Mouse (Mus musculus) kidney, postnatal 36 days (tissue): Measurements from ENCODE around the gene Polk.

Experiments used
- DNase-seq, 2 experiments: peaks; one replicate each; pipeline ENCODE4 v3.0.0; 2021 to 2022; ENCODE audit warnings: mixed read lengths in 2 of 2

The Polk gene

DNA sequence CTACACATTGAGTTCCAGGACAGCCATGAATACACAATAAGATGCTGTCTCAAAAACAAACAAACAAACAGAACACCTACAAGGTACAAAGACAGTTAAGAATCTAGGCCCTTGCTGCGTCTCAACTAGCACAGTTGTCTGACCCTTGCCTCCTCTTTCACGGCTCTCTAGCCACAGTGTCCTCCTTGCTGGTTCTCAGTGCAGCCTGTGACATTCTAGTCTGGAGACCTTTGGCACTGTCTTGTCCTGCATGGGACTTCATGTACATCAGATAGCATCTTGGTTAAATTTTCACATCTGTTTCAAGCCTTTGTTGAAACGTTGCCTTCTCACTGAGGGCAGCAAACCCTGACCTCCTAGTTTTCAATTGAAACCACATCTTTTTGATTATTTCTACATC, 13.6 kb downstream of the Polk start:
- DNase-seq: peak; percentile 38 to 58

GRCm38 (mm10) chr13:96527856-96528255, 14.5 kb downstream of the Polk start:
- no peak for DNase-seq

DNA sequence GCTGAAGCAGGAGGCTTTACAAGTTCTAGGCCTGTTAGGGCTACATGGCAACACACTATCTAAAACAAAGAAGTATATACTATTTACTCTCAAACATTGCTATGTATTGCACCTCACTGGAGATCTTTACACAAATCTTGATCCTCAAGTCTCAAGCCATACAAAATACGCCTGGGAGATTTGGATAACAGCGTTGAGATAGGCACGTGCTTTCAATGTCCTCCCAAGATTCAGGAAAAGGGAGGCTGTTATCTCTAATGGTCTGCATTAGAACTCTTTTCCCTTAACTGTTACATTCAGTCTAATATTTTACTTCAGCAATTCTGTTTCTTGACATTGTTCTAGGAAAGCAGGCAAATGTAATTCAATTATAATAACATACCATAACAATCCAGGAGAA, 15.4 kb downstream of the Polk start:
- no peak for DNase-seq

DNA sequence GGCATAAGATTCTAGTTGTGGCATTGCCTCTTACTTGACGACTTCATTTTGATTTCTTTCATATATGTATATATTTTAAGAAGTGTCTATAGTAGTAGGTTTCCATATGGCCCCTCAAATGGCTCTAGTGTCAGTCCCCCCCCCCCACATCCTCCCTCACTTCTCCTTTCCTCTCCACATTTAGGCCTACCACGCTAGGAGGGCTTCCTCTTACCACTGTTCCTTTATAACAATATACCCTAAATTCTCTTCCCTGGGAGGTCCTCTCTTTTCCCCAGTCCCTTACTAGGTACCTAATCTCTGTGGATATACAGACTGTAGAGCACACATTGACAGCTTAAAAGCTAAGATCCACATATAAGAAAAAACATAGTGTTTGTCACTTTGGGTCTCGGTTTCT, 21.1 kb downstream of the Polk start:
- DNase-seq: no peak

- DNase-seq: no peak
Observed at GRCm38 (mm10) chr13:96517335-96517734, 25.0 kb downstream of the Polk start.

DNA sequence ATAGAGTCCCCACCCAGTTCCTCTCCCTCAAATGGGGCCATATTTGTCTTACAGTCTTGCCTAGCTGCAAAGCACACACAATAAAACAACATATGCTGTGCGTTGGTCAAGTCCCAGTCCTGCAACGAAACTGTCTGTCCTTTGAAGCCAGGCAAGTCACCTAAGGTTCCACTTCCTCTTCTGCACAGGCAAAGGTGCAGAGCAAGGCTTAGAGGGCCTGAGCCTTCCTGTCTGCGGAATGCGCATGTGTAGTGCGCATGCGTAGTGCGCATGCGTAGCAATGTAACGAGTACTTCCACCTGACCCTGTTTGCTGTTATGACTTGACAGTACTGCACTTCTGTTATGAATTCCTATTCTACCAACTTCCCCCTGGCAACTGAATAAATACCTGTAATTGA, 26.1 kb downstream of the Polk start:
- DNase-seq: no peak

GRCm38 (mm10) chr13:96514154-96514942, 28.0 kb downstream of the Polk start:
- DNase-seq: no peak

DNA sequence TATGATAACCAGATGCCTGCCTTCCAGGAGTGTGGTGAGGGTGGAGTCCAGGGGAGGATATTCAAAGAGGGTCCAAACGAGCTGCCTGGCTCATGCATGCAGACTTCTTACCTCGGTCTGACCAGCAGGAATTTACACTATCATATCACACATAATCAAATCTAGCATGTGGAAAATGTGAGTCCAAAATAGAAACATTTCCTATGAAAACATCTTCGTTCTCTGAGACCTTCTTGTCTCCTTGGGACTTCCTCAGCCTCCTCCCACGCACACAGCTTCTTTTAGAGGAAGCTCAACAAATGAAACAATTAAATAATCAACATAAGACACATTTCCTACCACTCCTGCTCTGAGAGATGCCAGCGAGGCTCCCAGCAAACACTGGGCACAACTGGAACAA, 30.5 kb downstream of the Polk start:
- DNase-seq: peak in 1 of 2 experiments; percentile 14

DNA sequence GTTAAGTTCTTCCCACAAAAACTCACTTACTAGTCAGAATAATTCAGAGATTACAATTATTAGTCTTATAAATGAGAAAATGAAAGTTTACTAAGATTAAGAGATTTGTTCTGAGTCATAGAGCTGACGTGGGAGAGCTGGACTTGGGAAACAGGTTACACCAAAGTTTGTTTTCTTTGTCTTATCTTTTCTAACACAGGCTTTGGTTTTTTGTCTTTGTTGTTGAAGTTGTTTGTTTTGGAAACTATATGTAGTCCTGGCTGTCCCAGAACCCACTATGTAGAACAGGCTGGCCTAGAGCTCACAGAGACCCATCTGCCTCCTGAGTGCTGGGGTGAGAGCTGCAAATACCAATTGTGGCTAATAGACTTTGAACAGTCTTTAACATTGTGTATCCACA, 31.1 kb downstream of the Polk start:
- DNase-seq: no peak

GRCm38 (mm10) chr13:96510635-96511034, 31.7 kb downstream of the Polk start:
- DNase-seq: peak in 1 of 2 experiments; percentile 8

DNA sequence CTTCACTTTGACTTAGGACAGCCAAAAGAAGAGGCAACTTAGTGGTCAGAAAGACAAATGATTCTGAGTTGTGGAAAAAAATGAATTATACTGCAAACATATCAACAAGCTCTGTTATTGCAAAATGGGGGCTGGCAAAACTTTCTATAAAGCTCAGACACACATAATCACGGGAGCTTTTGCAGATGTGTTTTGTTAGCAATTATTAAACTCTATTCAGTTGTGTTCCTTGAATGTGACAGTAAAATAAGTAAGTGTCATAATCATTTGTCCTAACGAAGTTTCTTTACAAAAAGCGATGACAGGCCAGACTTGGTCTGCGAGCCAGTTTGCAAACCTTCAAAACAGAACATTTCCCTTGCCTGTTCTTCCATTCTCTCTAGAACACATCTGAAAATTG, 34.8 kb downstream of the Polk start:
- DNase-seq: no peak

GRCm38 (mm10) chr13:96506313-96506712, 36.1 kb downstream of the Polk start:
- no peak for DNase-seq

- no peak for DNase-seq
Observed at GRCm38 (mm10) chr13:96505661-96506060, 36.7 kb downstream of the Polk start.

DNA sequence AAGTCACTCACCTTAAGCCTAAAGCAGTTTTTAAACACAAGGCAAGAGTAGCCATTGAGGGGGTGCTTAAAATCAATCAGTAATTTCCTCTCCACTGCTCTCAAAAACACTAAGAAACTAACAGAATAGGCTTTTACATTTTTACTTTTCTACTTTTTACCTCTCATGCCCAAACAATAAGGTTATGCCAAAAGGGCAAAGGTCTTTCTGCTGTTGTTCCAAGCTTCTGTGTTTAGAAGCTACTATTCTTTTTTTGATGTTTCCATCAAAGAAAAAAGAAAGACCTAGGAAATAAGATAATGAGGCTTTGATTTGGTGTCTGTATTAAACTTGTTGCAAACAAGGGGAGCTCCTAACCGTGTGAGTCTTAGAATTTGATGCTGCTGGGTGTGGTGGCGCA, 42.5 kb downstream of the Polk start:
- DNase-seq: no peak

GRCm38 (mm10) chr13:96496630-96497029, 45.7 kb downstream of the Polk start:
- peak in 1 of 2 experiments; percentile 9 for DNase-seq

GRCm38 (mm10) chr13:96490433-96490832, 51.9 kb downstream of the Polk start, which contains the start of gene Gm17622:
TSS of gene Gm17622 (plus strand) at chr13:96490733.
- DNase-seq: no peak

DNA sequence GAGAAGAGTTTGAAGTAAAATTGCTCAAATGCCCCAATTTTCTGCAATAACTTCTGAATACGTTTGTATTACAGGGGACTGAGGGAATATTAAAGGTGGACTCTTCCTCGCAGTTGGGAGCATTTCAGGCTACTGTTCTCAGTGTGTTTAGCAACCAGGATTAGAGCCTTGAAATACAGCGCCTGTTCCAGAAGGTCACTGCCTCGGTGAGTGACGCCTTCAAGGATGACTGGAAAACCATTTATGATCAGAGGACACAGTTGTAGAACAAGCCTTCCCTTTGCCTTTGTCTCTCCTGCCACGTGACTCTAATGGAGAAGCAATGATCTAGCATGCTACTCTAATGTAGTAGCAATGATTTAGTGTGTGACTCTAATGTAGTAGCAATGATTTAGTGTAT, 54.4 kb downstream of the Polk start:
- DNase-seq: no peak

DNA sequence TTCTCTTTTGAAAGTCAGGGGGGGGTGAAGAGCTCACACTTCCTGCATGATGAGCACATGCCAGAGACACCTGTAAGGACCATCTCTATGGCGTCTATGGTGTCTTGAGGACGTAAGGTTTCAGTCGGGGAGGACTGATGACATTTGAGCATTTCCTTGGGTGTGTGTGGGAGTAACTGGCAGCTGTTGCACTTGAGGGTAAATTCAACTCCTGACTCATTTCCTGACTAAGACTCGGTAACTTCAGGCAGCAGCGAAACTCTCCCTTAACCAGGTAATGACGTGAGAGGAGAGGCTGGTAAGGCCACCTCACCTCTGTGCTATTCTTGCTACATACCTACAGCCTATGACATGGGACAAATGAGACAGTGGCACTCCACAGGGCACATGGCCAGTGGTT, 55.1 kb downstream of the Polk start:
- DNase-seq: no peak

DNA sequence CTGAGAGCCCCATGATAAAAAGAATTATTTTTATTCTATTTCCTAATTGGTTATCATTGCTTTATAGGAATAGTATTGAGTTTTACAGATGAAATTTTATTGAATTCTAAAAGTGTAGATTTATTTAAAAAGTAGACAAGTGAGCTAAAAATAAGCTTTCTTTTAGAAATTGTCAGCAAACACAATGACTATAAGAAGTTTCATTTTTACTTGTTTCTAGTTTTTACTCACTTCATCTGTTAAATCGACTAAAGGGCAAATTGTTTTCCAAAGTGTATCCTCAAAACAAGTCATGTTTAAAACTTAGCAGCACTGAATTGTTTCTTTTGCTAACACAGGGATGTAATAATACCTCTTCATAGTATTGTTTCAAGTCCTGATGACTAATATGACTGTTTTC, 63.4 kb downstream of the Polk start:
- DNase-seq: no peak

DNA sequence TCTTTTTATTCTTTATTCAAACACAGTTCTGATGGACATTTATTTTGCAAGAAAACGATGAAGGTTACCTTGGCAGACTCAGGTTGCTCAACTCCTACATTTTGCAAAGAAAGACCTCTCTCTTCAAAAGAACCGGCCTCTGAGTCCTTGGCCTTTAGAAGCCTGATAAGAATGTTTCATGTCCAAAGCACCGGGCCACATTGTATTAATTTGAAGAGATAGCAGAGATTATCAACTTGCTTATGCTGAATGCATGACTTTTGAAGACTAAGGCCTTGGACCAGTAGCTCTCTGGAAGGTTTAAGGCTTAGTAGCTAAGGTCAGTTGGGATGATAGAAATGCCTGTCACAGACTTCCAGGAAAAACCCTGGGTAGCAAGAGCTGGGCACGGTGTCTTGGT, 65.2 kb downstream of the Polk start:
- no peak for DNase-seq

DNA sequence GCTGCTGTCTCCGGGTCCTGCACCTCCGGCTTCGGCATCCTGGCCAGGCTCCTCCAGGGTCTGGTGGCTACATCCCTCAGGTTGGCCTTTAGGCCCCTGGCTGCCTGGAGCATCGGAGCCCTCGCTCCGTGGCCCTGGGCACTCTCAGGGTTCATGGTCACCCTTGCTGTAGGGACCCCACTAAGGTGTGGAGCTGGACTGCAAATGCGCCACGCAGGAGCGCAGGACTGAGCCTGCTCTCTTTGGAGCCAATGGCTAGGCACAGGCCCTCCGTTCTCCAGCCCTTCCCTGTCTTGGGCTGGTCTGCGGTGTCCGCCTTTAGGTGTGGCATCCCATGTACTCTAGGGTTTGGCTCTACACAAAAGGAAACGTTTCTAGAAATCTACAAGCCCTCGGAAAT, 71.4 kb downstream of the Polk start, which contains the start of gene Ankdd1b:
Ankdd1b (minus strand) TSS at position 242 of the 400 bp plus-strand sequence.
- DNase-seq: no peak

DNA sequence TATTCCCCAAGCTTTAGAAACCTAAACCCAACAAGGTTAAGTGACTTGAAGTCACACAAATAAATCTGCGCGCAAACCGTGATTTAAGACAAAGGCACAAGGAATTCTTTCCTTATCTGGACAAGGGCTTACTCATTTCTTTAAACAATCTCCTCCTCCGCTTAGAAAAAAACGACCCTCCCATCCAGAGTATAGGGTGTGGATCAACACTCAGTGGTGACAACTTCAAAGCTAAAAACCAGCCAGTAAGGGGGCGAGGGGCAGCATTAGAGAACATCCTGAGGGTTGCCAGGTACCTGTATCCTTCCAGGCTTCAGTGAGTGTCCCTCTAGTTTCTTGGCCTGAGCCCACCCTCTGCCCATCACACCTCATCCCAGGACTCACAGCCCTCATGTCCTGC, 71.8 kb downstream of the Polk start:
- DNase-seq: no peak

DNA sequence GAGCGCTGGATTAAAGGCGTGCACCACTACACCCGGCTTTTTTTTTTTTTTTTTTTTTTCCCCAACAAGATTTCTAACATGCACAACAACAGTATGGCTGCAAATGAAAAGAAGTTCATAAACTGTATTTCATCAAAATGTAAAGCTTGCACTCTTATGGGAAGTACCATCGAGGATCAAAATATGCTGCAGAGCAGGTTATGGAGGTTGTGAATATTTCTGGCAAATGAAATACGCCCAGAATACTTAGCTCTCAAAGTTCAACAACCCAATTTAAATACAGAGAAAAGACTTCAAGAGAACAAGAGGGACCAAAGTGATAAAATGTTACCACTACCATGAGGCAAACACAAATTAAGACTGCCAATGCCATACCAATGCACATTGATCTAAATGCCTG, 73.7 kb downstream of the Polk start:
- no peak for DNase-seq

GRCm38 (mm10) chr13:96465315-96465714, 77.1 kb downstream of the Polk start:
- DNase-seq: no peak

DNA sequence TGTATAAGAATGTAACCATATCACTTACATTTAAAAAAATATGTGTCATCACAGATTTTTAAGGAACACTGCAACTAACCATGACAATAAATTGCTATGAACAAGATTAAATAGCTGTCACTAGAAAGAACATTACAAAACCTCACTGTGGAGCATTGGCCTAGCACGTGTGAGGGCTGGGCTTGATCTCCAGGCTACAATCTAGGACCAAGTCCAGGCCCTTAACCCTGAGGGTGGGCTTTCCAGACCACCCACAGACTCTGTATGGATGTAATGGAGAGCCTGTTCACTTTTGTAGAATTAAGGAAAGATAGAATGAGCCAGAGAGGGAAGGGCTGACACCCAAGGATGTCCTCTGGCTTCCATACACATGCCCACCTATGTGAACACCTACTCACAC, 79.7 kb downstream of the Polk start:
- no peak for DNase-seq
